Comparison of ENCODE assay signal across 12 mouse cellular contexts in genomic region chr2:174868743-174869369, GRCm38 (mm10).
DNase-seq lines count a peak whose midpoint lies in the region; ATAC-seq lines count a peak whose summit lies in the region.
"Had no signal": no experiment of that assay in that cellular context is flagged by ENCODE, and none has a peak within 500 bp of the region (broad histone marks: within the 10 kb centered on the region; RNA-seq: fewer than 3 reads in every experiment).

No protein-coding gene starts in this region.

- no peaks in the 10 kb centered on the region for H3K36me3 ChIP-seq in kidney, embryonic 15.5 days
- no peaks in the 10 kb centered on the region for H3K36me3 ChIP-seq in embryonic facial prominence, embryonic 11.5 days (replicated peaks; ENCODE audit: control insufficient read depth, insufficient read depth, low read depth, low read length)
- H3K36me3 ChIP-seq: forebrain, embryonic 12.5 days; G1E had no signal

- WGBS in kidney, embryonic 15.5 days = 35% methylated on average over 8 of the region's 8 CpGs
- 29% methylated on average over 8 of the region's 8 CpGs for WGBS in embryonic facial prominence, embryonic 11.5 days

- no peak overlapping the region for H3K4me2 ChIP-seq in kidney, embryonic 15.5 days
- no peak overlapping the region for H3K4me2 ChIP-seq in embryonic facial prominence, embryonic 11.5 days (ENCODE audit: low read depth, low read length)
- H3K4me2 ChIP-seq: forebrain, embryonic 12.5 days had no signal

- ATAC-seq in kidney, embryonic 15.5 days (replicated peaks; ENCODE audit: low FRiP score) = no peak
- no peak for ATAC-seq in embryonic facial prominence, embryonic 11.5 days (replicated peaks; ENCODE audit: insufficient number of reproducible peaks, low FRiP score, low TSS enrichment, low read depth)

- DNase-seq in kidney, adult 11 months = no peak
- DNase-seq in embryonic facial prominence, embryonic 11.5 days (ENCODE audit: low spot score) = no peak
- peak; percentile 53 for DNase-seq in gastrocnemius, postnatal 10 days
- DNase-seq in ovary, postnatal 36 days (ENCODE audit: low spot score) = peak; percentile 34
- DNase-seq in thymus, postnatal 14 days = no peak
- DNase-seq in layer of hippocampus, adult 9-11 months = no peak
- DNase-seq: adrenal gland, adult 2 months; cerebellum, adult 18-20 months; thymus, postnatal 4 days had no signal

- H3K27ac ChIP-seq in kidney, embryonic 15.5 days = peak overlapping the region; percentile 41
- H3K27ac ChIP-seq in embryonic facial prominence, embryonic 11.5 days (replicated peaks; ENCODE audit: low read depth, low read length) = peak overlapping the region; percentile 35; the same call in 1 of the 2 replicates
- H3K27ac ChIP-seq: forebrain, embryonic 12.5 days had no signal

- no peak overlapping the region for H3K9ac ChIP-seq in kidney, embryonic 15.5 days
- peak overlapping the region; percentile 39; the same call in 1 of the 2 replicates for H3K9ac ChIP-seq in embryonic facial prominence, embryonic 11.5 days (replicated peaks; ENCODE audit: low read length)
- H3K9ac ChIP-seq: forebrain, embryonic 12.5 days had no signal

- H3K27me3 ChIP-seq in kidney, embryonic 15.5 days = no peaks in the 10 kb centered on the region
- no peaks in the 10 kb centered on the region for H3K27me3 ChIP-seq in embryonic facial prominence, embryonic 11.5 days (ENCODE audit: control insufficient read depth, insufficient read depth, low read length)
- H3K27me3 ChIP-seq: forebrain, embryonic 12.5 days had no signal

- no peaks in the 10 kb centered on the region for H3K9me3 ChIP-seq in kidney, embryonic 15.5 days (replicated peaks)
- H3K9me3 ChIP-seq in embryonic facial prominence, embryonic 11.5 days (replicated peaks; ENCODE audit: control insufficient read depth, low read length) = no peaks in the 10 kb centered on the region
- H3K9me3 ChIP-seq: forebrain, embryonic 12.5 days had no signal

- H3K4me1 ChIP-seq in kidney, embryonic 15.5 days = peaks cover 53% of the 10 kb centered on the region
- H3K4me1 ChIP-seq in embryonic facial prominence, embryonic 11.5 days (ENCODE audit: control insufficient read depth, insufficient read depth, low read length) = peaks cover 7% of the 10 kb centered on the region

- H3K4me3 ChIP-seq in kidney, embryonic 15.5 days (replicated peaks) = no peak overlapping the region
- no peak overlapping the region for H3K4me3 ChIP-seq in embryonic facial prominence, embryonic 11.5 days (ENCODE audit: low read depth, low read length)
- H3K4me3 ChIP-seq: forebrain, embryonic 12.5 days had no signal

Comparison
In these comparisons a context has a peak if more than half of its experiments do, and no peak if none do; other contexts are left out.
1. DNase-seq: peak in gastrocnemius, postnatal 10 days (single experiment) and ovary, postnatal 36 days (single experiment); none in kidney, adult 11 months (single experiment), embryonic facial prominence, embryonic 11.5 days (single experiment), thymus, postnatal 14 days (single experiment) and layer of hippocampus, adult 9-11 months (single experiment).